Mouse (Mus musculus): ENCODE measurements around the gene Gm8246. TPM values are rescaled to one million over a fixed set of nuclear protein-coding genes. Genes with fewer than 3 reads are reported as not detected.
"Not testable (repeated sequence)": the region's sequence is repeated elsewhere in the genome, so short reads cannot be mapped to it uniquely, and the experiment has no call there.

Gene Gm8246
- not detected in 2 replicates for polyA plus RNA-seq (2015; fragmentation: Nextera tagmentation; extraction: Ambion mirVana)

GRCm38 (mm10) chr14:5477730-5478129, at the start of gene Gm8246:
TSS of gene Gm8246 (minus strand) at chr14:5477830.
- H3K4me3 ChIP-seq; ATAC-seq (ENCODE audit: low FRiP score, low read depth); H3K9ac ChIP-seq; H3K27ac ChIP-seq (replicated peaks); H3K4me2 ChIP-seq; H3K9me3 ChIP-seq; H3K4me1 ChIP-seq (replicated peaks); H3K36me3 ChIP-seq; H3K27me3 ChIP-seq: not testable (repeated sequence)
- no CpG with 5 or more reads among the region's 3 CpGs for WGBS

GRCm38 (mm10) chr14:5501374-5501773, 23.7 kb upstream of the Gm8246 start, which contains the start of gene Gm3488:
TSS of gene Gm3488 (plus strand) at chr14:5501674.
- H3K27me3 ChIP-seq; H3K36me3 ChIP-seq; H3K4me2 ChIP-seq; H3K9me3 ChIP-seq; ATAC-seq (ENCODE audit: low FRiP score, low read depth); H3K4me3 ChIP-seq; H3K27ac ChIP-seq (replicated peaks); H3K4me1 ChIP-seq (replicated peaks); H3K9ac ChIP-seq: not testable (repeated sequence)
- WGBS = no CpG with 5 or more reads among the region's 35 CpGs

GRCm38 (mm10) chr14:5483907-5484306, 6.3 kb upstream of the Gm8246 start, which contains the start of gene Gm3187:
TSS of gene Gm3187 (plus strand) at chr14:5484207.
- H3K9ac ChIP-seq; H3K4me3 ChIP-seq; H3K9me3 ChIP-seq; H3K4me2 ChIP-seq; H3K27me3 ChIP-seq; H3K36me3 ChIP-seq; H3K27ac ChIP-seq (replicated peaks); H3K4me1 ChIP-seq (replicated peaks); ATAC-seq (ENCODE audit: low FRiP score, low read depth): not testable (repeated sequence)
- WGBS = 87% methylated on average over 4 of the region's 5 CpGs

- H3K4me3 ChIP-seq; H3K9me3 ChIP-seq; H3K27me3 ChIP-seq; H3K9ac ChIP-seq; H3K36me3 ChIP-seq; H3K27ac ChIP-seq (replicated peaks); H3K4me1 ChIP-seq (replicated peaks); H3K4me2 ChIP-seq: not testable (repeated sequence)
- no CpG with 5 or more reads among the region's 19 CpGs for WGBS
- ATAC-seq (ENCODE audit: low FRiP score, low read depth) = peak; percentile 54; the same call in 1 of the 2 replicates
Observed at GRCm38 (mm10) chr14:5460469-5460868, 17.2 kb downstream of the Gm8246 start.

- H3K27ac ChIP-seq (replicated peaks); H3K36me3 ChIP-seq; H3K4me1 ChIP-seq (replicated peaks); H3K4me2 ChIP-seq; H3K9ac ChIP-seq; H3K9me3 ChIP-seq; H3K4me3 ChIP-seq; ATAC-seq (ENCODE audit: low FRiP score, low read depth); H3K27me3 ChIP-seq: not testable (repeated sequence)
- no CpG with 5 or more reads among the region's 3 CpGs for WGBS
Observed at GRCm38 (mm10) chr14:5455367-5455766, 22.3 kb downstream of the Gm8246 start, which contains the start of gene Gm3194. TSS of gene Gm3194 (minus strand) at chr14:5455467.

Other genes starting within 250 kb of the Gm8246 start
- 0.14 TPM in 1 of 2 replicates, not detected in the other for gene Gm3526, start 217.2 kb downstream of the Gm8246 start, polyA plus RNA-seq (2015; fragmentation: Nextera tagmentation; extraction: Ambion mirVana)
- not detected in 2 replicates for gene Gm3542, start 142.9 kb downstream of the Gm8246 start, polyA plus RNA-seq (2015; fragmentation: Nextera tagmentation; extraction: Ambion mirVana)
- gene Gm3500, start 88.8 kb downstream of the Gm8246 start, polyA plus RNA-seq (2015; fragmentation: Nextera tagmentation; extraction: Ambion mirVana) = 1.3 and 2.3 TPM in 2 replicates
- 2.7 and 3.6 TPM in 2 replicates for gene Gm3194, start 22.4 kb downstream of the Gm8246 start, polyA plus RNA-seq (2015; fragmentation: Nextera tagmentation; extraction: Ambion mirVana)
- gene Gm3187, start 6.4 kb upstream of the Gm8246 start, polyA plus RNA-seq (2015; fragmentation: Nextera tagmentation; extraction: Ambion mirVana) = 0.09 TPM in 1 of 2 replicates, not detected in the other
- gene Gm3488, start 23.8 kb upstream of the Gm8246 start, polyA plus RNA-seq (2015; fragmentation: Nextera tagmentation; extraction: Ambion mirVana) = 14.6 and 15.9 TPM in 2 replicates
- gene Gm3532, start 60.7 kb upstream of the Gm8246 start, polyA plus RNA-seq (2015; fragmentation: Nextera tagmentation; extraction: Ambion mirVana) = 0.17 TPM in 1 of 2 replicates, not detected in the other
- not detected in 2 replicates for gene Gm8265, start 155.2 kb upstream of the Gm8246 start, polyA plus RNA-seq (2015; fragmentation: Nextera tagmentation; extraction: Ambion mirVana)
- gene Gm9603, start 209.6 kb upstream of the Gm8246 start, polyA plus RNA-seq (2015; fragmentation: Nextera tagmentation; extraction: Ambion mirVana) = not detected in 2 replicates